23 mouse cellular contexts compared by ENCODE assay signal in the genomic region with DNA sequence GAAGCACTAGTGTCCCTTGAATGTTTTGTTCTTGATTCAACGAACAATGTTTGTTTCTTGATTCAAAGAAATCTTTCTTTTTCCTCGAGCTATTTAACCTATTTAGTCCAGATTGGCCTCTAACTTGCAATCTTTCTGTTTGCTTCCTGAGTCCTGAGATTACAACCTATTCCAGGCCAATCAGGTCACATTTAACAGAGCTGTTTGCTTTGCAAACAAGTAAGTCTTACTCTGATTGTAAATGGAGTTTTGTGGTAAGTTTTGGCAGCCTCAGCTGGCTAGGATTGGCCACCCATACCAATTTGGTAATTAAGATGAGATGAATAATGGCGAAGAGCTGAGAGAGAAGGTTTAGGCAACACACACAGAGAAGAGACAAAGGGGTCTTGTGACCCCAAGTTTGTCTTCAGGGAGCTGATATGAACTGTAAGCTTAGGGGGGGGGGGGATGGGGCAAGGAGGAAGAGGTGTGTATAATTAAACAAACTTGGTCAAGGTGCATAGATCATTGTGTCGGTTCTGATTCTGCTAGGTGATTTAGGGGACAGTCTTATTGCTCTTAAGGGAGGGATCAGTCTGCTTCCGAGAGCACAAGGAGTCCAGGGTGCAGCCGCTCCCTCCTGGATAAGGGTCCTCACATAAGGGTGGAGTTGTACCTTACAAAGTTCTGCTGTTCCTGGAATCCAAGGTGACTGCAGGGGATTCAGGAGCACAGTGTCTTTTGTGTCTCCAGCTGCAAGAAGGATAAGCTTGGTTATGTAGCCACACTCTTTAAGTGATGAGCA. TPM values are rescaled to one million over a fixed set of nuclear protein-coding genes. Genes with fewer than 3 reads are reported as not detected.
A peak's percentile ranks its signal among the peaks of the same experiment; 100 is the strongest.
DNase-seq lines count a peak whose midpoint lies in the region; ATAC-seq and TF ChIP-seq lines count a peak whose summit lies in the region.
"Had no signal": no experiment of that assay in that cellular context is flagged by ENCODE, and none has a peak within 500 bp of the region (broad histone marks: within the 10 kb centered on the region; RNA-seq: fewer than 3 reads in every experiment).

No protein-coding gene starts in this region.

- no peak overlapping the region for H3K4me2 ChIP-seq in liver, postnatal 0 days (ENCODE audit: low read depth, low read length)
- peak overlapping the region; percentile 50; the same call in 1 of the 2 replicates for H3K4me2 ChIP-seq in intestine, postnatal 0 days (replicated peaks; ENCODE audit: low read depth)
- no peak overlapping the region for H3K4me2 ChIP-seq in stomach, embryonic 15.5 days
- H3K4me2 ChIP-seq: embryonic facial prominence, embryonic 15.5 days; hindbrain, embryonic 13.5 days had no signal

- TF ChIP-seq POLR2A in liver, adult 2 months (IDR thresholded peaks at IDR 0.05; ENCODE audit: extremely low read depth, insufficient read depth, low read length) = no peak

- WGBS in liver, adult 2 months = 45% methylated on average over 6 of the region's 6 CpGs
- 52% methylated on average over 6 of the region's 6 CpGs for WGBS in liver, postnatal 0 days (ENCODE audit: insufficient replicate concordance)
- 27% methylated on average over 6 of the region's 6 CpGs for WGBS in intestine, postnatal 0 days
- 53% methylated on average over 6 of the region's 6 CpGs for WGBS in stomach, embryonic 15.5 days

- ATAC-seq in liver, postnatal 0 days = no peak
- peak; percentile 98 for ATAC-seq in intestine, postnatal 0 days
- no peak for ATAC-seq in stomach, embryonic 15.5 days (ENCODE audit: insufficient read depth, low FRiP score, low read depth)
- ATAC-seq: CD4-positive, CD25-positive, alpha-beta regulatory T cell, adult 4 months; forebrain, embryonic 14.5 days had no signal

- H3K27ac ChIP-seq in liver, adult 2 months (replicated peaks; ENCODE audit: insufficient read depth, low read depth, low read length) = no peak overlapping the region
- no peak overlapping the region for H3K27ac ChIP-seq in liver, postnatal 0 days (ENCODE audit: low read depth)
- peak overlapping the region; percentile 42; the same call in 1 of the 2 replicates for H3K27ac ChIP-seq in intestine, postnatal 0 days (ENCODE audit: low read depth, low read length)
- peak overlapping the region; percentile 59; the same call in 1 of the 2 replicates for H3K27ac ChIP-seq in stomach, embryonic 15.5 days
- H3K27ac ChIP-seq: embryonic facial prominence, embryonic 15.5 days; forebrain, embryonic 10.5 days; hindbrain, embryonic 13.5 days had no signal

- no peaks in the 10 kb centered on the region for H3K4me1 ChIP-seq in liver, adult 2 months (ENCODE audit: control insufficient read depth, insufficient read depth, low read length)
- no peaks in the 10 kb centered on the region for H3K4me1 ChIP-seq in liver, postnatal 0 days (ENCODE audit: insufficient read depth)
- no peaks in the 10 kb centered on the region for H3K4me1 ChIP-seq in intestine, postnatal 0 days (replicated peaks; ENCODE audit: control insufficient read depth, insufficient read depth, low read length)
- H3K4me1 ChIP-seq in stomach, embryonic 15.5 days = no peaks in the 10 kb centered on the region
- H3K4me1 ChIP-seq: embryonic facial prominence, embryonic 15.5 days; forebrain, embryonic 10.5 days; hindbrain, embryonic 13.5 days had no signal

- no peaks in the 10 kb centered on the region for H3K79me2 ChIP-seq in liver, adult 2 months (ENCODE audit: control insufficient read depth, insufficient read depth, low read length)

- DNase-seq in liver, adult 2 months (ENCODE audit: extremely low read depth, low read depth, low spot score) = peak; percentile 20
- DNase-seq in liver, postnatal 0 days = no peak
- no peak for DNase-seq in urinary bladder, postnatal 10 days (ENCODE audit: low spot score)
- DNase-seq in layer of hippocampus, postnatal 25 days (ENCODE audit: extremely low spot score in 1 of 2, low spot score in 1 of 2) = no peak
- no peak for DNase-seq in right cerebral cortex, postnatal 25 days
- DNase-seq: adrenal gland, postnatal 10 days; B cell, adult 2 months; cerebellum, adult 11 months; cerebellum, adult 8-10 months; cerebellum, postnatal 14 days; embryo, embryonic 11 days; gastrocnemius, postnatal 36 days; heart, adult 11 months; heart, postnatal 10 days had no signal

- H3K9me3 ChIP-seq in liver, postnatal 0 days (ENCODE audit: low read length) = no peaks in the 10 kb centered on the region
- no peaks in the 10 kb centered on the region for H3K9me3 ChIP-seq in intestine, postnatal 0 days (ENCODE audit: control insufficient read depth)
- H3K9me3 ChIP-seq in stomach, embryonic 15.5 days = no peaks in the 10 kb centered on the region
- H3K9me3 ChIP-seq: embryonic facial prominence, embryonic 15.5 days; forebrain, embryonic 10.5 days; G1E; hindbrain, embryonic 13.5 days had no signal

- no peak overlapping the region for H3K4me3 ChIP-seq in liver, adult 2 months (ENCODE audit: insufficient read depth, low read depth, low read length)
- no peak overlapping the region for H3K4me3 ChIP-seq in liver, postnatal 0 days (ENCODE audit: low read depth, low read length)
- H3K4me3 ChIP-seq in intestine, postnatal 0 days (ENCODE audit: low read depth, low read length) = no peak overlapping the region
- no peak overlapping the region for H3K4me3 ChIP-seq in stomach, embryonic 15.5 days (replicated peaks)
- H3K4me3 ChIP-seq: embryonic facial prominence, embryonic 15.5 days; erythroblast, embryonic 14.5 days; forebrain, embryonic 10.5 days; hindbrain, embryonic 13.5 days had no signal

- no peaks in the 10 kb centered on the region for H3K27me3 ChIP-seq in liver, adult 2 months (ENCODE audit: control insufficient read depth, insufficient read depth, low read length)
- H3K27me3 ChIP-seq in liver, postnatal 0 days (ENCODE audit: insufficient read depth, low read length) = no peaks in the 10 kb centered on the region
- no peaks in the 10 kb centered on the region for H3K27me3 ChIP-seq in intestine, postnatal 0 days (replicated peaks; ENCODE audit: control insufficient read depth, insufficient read depth, low read length)
- H3K27me3 ChIP-seq in stomach, embryonic 15.5 days (replicated peaks) = no peaks in the 10 kb centered on the region
- H3K27me3 ChIP-seq: embryonic facial prominence, embryonic 15.5 days; hindbrain, embryonic 13.5 days had no signal

- H3K9ac ChIP-seq in liver, adult 2 months (ENCODE audit: low read depth, low read length) = no peak overlapping the region
- no peak overlapping the region for H3K9ac ChIP-seq in liver, postnatal 0 days (replicated peaks)
- no peak overlapping the region for H3K9ac ChIP-seq in intestine, postnatal 0 days (ENCODE audit: low read depth, low read length)
- H3K9ac ChIP-seq in stomach, embryonic 15.5 days = no peak overlapping the region
- H3K9ac ChIP-seq: embryonic facial prominence, embryonic 15.5 days; hindbrain, embryonic 13.5 days had no signal

- TF ChIP-seq CTCF in liver, adult 2 months (IDR thresholded peaks at IDR 0.05; ENCODE audit: low read depth, low read length) = no peak
- TF ChIP-seq CTCF in liver, postnatal 0 days (IDR thresholded peaks at IDR 0.05; ENCODE audit: low read depth) = no peak
- TF ChIP-seq CTCF in intestine, postnatal 0 days (IDR thresholded peaks at IDR 0.05; ENCODE audit: low read depth) = no peak

- TF ChIP-seq EP300 in liver, postnatal 0 days (IDR thresholded peaks at IDR 0.05; ENCODE audit: low read depth) = no peak

- no peaks in the 10 kb centered on the region for H3K36me3 ChIP-seq in liver, adult 2 months (ENCODE audit: control insufficient read depth, insufficient read depth, low read length)
- no peaks in the 10 kb centered on the region for H3K36me3 ChIP-seq in liver, postnatal 0 days (replicated peaks; ENCODE audit: insufficient read depth, low read length)
- no peaks in the 10 kb centered on the region for H3K36me3 ChIP-seq in intestine, postnatal 0 days (ENCODE audit: control insufficient read depth, insufficient read depth)
- no peaks in the 10 kb centered on the region for H3K36me3 ChIP-seq in stomach, embryonic 15.5 days
- H3K36me3 ChIP-seq: embryonic facial prominence, embryonic 15.5 days; forebrain, embryonic 10.5 days; G1E; hindbrain, embryonic 13.5 days had no signal

RNA-seq across cellular contexts. Expression of a gene that starts 43.9 kb away (rescaled TPM):
- total RNA-seq in liver, adult 2 months (2014; rRNA removed) = 3.5 and 6.9 TPM in 2 replicates
- polyA plus RNA-seq in liver, adult 2 months (2012; rRNA removed) = 3.2 and 3.3 TPM in 2 replicates
- 4.4 and 4.9 TPM in 2 replicates for polyA plus RNA-seq in liver, postnatal 0 days (2015; fragmentation: Nextera tagmentation; extraction: Ambion mirVana)
- polyA plus RNA-seq in intestine, postnatal 0 days (2015; fragmentation: Nextera tagmentation; extraction: Ambion mirVana) = 105 and 126 TPM in 2 replicates
- 75.2 and 83.2 TPM in 2 replicates for polyA plus RNA-seq in stomach, embryonic 15.5 days (2015; fragmentation: Nextera tagmentation; extraction: Ambion mirVana)
- 10 to 100 TPM; 12.7 to 16.5 TPM for total RNA-seq in layer of hippocampus, postnatal 25 days (2021)

Comparison
In these comparisons a context has a peak if more than half of its experiments do, and no peak if none do; other contexts are left out.
1. H3K27ac ChIP-seq: peak in intestine, postnatal 0 days (single experiment) and stomach, embryonic 15.5 days (single experiment); none in liver, adult 2 months (single experiment) and liver, postnatal 0 days (single experiment).
2. RNA of a gene that starts 43.9 kb away (polyA plus RNA-seq): 105 to 126 TPM in intestine, postnatal 0 days and 75.2 to 83.2 TPM in stomach, embryonic 15.5 days; 4.4 to 4.9 TPM in liver, postnatal 0 days and 3.2 to 3.3 TPM in liver, adult 2 months; every median in the first group is over 10 times any median in the second.